Mouse (Mus musculus) skeletal muscle tissue, adult 2 months (tissue): ENCODE measurements around the gene Zfp316.

ENCODE experiments used
- DNase-seq: peaks from one replicate; pipeline ENCODE4 v3.0.0-alpha.2; 2012; ENCODE audit warnings: low read depth, low spot score

Gene Zfp316

DNA sequence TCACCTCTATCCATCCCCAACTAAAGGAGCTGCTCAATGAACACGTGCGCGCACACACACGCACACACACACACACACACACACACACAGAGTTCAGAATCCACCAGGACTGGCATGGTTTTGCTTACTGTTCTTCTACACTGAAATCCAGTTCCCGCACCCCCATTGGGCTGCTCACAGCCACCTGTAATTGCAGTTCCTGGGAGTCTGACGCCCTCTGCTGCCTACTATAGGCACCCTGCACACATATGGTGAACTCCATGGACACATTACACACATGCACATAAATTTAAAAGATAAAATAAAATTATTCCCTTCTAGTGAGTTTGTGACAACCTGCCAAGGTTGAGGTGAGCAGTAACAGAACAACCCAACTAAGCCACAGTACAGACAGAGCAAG, 14.9 kb upstream of the Zfp316 start:
- DNase-seq: no peak

DNA sequence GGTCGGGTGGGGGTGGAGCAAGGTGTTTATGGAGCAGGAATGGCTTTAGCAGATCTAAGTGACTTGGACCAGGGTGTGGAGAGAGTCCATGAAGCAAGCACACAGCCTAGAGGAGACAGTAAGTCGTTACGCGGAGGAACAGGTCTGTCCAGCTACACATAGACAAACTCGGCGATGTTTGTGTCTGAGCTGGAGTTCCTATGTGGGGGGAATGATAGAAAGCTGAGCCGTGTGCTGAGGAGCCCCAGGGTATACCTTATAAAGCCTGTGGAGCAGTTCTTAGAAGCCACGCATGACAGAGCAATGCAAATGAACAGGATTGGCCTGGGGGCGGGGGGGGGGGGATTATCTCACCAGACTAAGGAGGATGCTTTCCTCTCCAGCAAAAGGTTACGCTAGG, 9.4 kb upstream of the Zfp316 start:
- DNase-seq: no peak

DNA sequence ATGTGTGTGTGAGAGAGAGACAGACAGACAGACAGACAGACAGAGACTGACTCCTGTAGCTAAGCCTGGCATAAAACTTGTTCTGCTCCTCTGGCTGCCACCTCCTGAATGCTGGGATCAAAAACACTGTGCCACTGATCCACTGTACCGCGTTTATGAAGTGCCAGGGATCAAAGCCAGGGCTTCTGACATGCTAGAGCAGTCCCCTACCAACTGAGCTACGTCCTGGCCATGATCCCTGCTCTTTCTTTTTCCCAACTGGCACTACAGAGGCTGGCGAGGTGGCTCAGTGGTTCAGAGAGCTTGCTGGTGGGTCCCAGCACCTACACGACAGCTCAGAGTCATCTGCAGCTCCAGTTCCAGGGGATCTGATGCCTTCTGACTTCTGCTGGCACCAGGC, 5.9 kb upstream of the Zfp316 start:
- no peak for DNase-seq

DNA sequence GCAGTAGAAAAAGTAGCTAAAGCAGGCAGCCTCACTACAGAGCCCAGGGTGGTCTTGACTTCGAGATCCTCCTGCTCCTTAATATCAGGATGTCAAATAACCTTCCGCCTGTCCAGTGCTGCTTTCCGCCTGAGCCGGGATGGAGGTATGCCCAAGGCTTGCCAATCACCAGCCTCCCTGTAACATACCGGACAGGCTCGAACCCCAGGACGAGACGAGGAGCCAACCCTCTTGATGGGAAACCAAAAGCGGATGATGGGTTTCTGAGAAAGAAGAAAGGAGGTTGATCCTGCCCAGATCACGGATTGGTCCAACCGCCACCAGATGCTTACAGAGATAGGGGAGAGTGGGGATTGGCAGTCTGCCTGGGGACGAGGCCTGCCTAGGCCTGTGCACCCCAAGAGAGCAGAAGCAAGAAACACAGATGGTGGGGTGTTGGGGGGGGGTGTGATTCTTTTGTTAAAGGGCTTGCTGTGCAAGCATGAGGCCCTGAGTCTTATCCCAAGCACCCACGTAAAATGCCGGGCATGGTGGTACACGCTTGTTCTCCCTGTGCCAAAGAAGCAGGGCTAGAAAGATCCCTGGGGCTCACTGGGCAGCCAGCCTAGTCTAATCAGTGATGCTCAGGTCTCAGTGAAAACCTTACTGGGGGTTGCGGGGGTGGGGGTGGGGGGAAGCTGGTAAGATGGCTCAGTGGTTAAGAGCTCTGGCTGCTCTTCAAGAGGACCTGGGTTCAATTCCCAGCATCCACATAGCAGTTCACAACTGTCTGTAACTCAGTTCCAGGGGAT, 2.9 kb upstream of the Zfp316 start:
- DNase-seq: no peak

DNA sequence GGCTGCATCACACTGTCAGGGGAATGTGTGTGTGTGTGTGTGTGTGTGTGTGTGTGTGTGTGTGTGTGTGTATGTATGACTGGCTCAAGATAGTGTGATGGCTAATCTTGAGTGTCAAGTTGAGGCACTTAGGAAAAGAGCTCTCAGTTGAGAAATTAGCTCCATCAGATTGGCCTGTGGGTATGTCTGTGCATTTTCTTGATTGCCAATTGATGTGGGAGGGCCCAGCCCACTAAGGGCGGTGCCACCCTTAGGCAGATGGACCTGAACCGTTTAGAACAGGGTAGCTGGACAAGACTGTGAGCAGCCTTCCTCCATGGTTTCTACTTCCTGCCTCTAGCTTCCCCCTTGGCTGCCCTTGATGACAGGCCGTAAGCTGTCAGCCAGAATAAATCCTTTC, 2.3 kb upstream of the Zfp316 start:
- no peak for DNase-seq

DNA sequence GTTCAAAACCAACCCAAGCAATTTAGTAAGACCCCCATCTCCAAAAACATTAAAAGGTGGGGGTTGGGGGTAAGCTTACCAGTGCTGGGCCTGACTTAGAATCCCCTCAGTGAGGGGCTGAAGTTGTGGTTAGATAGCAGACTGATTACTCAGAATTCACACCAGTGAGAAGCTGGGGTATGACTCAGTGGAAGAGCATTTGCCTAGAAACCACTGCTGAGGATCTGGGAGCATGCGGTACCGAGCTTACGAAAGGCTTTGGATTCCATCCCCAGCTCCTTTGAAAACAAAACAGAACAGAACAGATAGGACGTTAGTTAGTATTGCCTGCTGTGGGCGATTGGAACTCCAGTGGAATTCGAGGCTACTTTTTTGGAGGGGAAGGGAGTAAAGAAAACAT, 1.8 kb upstream of the Zfp316 start:
- DNase-seq: no peak

DNA sequence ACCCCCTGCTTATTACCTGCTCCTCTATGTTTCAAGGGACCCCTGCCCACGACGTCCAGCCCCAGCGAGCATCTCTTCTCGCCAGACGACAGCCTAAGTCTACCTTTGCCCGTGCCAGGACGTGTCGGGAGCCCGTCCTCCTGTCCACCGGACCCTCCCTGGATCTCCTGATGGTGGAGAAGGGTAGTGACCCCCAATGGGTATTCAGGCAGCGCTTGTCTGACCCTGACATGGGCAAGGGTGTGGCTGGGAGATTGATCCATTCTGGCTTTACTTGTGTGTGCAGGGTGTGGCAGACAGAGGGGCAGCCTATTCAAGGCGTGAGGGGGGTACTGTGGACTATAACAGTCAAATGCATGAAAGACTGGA, 313 bp upstream of the Zfp316 start:
- DNase-seq: no peak

DNA sequence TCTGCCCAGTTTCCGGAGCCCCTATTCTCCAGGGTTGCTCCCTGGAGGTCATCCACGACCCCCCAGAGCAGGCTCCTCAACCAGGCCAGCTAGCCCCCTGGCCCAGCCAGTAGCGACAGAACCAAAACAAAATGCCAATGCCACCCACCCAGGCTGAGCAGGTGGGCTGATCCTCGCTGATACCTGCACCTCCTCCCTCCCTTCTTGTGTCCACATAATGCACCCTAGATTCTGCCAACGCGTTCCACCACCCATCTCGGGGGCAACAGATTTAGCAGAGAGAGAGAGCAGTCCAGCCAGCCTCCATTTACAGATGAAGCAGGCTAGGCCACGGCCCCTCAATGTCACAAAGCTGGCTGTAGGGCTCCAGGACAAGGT, 848 bp downstream of the Zfp316 start:
- DNase-seq: no peak

DNA sequence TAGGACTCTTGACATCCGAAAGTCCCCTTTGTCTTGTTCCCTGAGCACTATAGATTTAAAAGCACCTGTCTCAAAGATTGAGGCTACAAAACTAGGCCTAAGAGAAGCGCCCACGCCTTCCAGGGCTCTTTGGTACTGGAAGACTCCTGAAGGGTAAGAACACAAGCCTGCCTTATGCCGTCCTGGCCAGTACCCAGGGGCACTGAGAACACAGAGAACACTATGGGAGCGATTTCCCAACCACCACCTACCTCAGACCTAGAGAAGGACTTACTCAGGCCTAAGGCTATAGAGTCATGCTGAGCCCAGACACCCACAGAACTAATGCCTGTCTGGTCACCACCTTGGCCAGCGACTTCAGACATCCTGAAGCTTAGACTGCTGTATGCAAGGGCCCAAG, 3.0 kb downstream of the Zfp316 start:
- DNase-seq: no peak

DNA sequence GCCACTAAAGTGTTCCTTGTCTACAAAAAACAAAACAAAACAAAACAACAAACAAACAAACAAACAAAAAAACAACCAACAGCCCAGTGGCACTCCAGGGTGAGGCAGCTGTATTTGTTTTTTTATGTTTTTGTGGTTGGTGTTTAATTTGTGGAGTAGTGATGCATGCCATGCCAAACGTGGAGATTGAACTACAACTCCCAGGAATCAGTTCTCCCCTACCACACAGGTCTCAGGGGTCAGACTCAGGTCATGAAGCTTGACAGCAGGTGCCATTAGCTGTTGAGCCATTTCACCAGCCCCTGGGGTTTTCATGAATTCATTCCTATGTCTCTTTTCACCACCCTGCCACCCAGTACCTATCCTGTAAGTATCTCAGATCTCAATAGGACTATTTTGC, 4.4 kb downstream of the Zfp316 start:
- no peak for DNase-seq

DNA sequence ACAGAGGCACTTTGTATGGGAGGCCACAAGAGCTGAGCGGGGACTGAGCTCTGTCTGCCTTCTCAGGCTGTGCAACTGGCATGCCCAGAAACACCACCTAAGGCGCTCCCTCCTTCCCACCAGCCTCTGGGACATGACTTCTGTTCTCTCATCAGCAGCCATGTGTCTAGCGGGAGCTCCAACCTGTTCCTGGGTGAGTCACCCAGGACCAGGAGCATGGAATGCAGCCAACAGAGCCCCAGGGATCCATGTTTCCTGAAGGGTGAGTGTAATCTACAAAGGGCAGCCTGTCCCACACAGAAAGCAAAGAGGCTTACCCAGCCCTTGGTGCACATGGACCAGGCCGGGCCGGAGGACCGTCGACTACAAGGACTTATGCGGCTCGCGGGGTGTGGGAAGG, 5.1 kb downstream of the Zfp316 start:
- no peak for DNase-seq

DNA sequence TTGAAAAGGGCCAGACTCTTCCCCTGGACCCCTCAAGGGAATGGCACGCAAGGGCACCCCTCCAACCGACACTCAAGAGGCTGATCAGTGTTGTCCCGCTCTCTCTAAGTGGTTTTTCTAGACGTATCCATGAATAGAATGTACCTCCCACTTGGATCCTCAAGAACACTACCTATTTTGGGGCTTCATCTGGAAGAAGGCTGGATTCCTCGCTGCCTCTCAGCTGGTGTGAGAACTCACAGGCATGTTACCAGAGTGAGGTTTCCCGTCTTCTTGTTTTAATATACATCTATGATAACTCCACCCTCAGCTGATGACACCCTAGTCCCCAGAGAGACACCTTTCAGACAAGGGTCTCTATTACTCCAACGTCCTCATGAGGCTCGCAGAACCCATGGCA, 8.2 kb downstream of the Zfp316 start:
- DNase-seq: no peak

DNA sequence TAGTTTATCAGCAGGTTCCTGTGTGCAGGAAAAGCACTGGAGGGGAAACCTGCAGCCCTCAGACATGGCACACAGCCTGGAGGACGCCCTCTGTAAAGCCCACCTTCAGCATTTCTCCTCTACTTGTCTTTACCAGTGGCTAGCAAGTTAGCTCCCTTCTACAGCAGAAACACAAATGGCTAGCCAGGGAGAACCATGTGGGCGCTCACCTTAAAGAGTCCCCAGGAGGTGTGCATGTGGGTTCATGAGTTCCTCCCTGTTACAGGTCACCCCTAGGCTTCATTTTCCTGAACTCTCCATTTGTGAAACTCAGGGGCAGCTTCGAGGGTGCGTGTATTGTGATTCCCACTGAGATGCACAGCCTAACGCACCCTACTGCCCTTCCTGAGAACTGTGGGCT, 14.0 kb downstream of the Zfp316 start:
- no peak for DNase-seq

DNA sequence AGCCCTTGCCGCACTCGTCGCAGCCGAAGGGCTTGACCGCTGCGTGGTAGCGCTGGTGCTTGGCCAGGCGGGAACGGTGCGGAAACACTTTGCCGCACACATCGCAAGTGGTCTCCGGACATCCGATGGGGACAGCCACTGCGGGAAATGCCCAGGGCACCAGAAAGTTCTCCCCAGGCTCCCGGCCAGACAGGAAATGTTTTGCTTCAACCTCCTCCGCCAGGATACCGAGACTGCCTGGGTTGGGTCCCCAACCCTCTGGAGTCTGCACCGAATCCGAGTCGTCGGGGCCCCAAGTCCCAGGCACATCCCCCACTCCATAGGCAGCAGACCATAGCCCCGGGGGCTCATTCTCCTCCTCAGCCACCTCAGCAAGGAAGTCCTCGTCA, 14.7 kb downstream of the Zfp316 start:
- no peak for DNase-seq

DNA sequence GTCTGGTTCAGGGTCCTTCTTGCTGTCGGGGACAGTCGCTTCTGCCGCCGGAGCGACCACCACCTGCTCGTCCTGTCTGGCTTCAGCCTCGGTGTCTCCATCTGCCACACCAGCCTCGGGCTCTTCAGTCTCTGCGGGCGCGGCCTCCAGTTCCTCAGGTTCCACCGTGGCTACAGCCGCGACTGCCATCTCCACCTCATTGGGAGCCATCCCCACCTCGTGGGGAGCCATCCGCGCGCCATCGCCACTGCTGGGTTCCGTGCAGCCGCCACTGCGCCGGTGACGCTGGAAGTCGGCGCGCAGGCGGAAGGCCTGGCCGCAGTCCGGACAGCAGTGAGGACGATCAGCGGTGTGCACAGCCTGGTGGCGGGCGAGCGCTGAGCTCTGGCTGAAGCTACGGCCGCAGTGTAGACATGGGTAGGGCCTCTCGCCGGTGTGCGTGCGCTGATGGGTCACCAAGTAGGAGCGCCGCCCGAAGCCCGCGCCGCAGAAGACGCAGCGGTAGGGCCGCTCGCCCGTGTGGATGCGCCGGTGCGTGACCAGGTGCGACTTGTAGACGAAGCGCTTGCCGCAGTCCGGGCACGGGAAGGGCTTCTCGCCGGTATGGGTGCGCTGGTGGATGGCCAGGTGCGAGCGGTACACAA, 15.2 kb downstream of the Zfp316 start:
- no peak for DNase-seq

DNA sequence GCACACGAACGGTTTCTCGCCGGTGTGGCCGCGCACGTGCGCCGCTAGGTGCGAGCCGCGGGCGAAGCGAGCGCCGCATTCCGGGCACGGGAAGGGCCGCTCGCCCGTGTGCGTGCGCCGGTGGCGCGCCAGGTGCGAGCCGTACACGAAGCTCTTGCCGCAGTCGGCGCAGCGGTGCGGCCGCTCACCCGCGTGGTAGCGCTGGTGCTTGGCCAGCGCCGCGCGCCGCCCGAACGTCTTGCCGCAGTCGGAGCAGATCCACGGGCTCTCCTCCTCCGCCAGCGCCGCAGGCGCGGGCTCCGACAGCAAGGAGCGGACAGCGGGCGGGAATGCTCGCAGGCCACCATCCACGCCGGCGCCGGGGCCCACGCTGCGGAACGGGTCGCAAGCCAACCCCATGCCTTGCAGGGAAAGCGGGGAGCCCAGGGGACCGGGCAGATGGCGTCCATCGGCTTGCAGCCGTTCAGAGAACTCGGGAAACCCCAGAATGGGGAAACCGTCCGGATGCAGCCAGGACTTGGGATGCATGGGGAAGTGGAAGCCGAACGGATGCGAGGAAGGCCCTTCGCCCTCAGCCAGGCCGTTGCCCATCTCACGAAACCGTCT, 15.8 kb downstream of the Zfp316 start:
- DNase-seq: no peak

DNA sequence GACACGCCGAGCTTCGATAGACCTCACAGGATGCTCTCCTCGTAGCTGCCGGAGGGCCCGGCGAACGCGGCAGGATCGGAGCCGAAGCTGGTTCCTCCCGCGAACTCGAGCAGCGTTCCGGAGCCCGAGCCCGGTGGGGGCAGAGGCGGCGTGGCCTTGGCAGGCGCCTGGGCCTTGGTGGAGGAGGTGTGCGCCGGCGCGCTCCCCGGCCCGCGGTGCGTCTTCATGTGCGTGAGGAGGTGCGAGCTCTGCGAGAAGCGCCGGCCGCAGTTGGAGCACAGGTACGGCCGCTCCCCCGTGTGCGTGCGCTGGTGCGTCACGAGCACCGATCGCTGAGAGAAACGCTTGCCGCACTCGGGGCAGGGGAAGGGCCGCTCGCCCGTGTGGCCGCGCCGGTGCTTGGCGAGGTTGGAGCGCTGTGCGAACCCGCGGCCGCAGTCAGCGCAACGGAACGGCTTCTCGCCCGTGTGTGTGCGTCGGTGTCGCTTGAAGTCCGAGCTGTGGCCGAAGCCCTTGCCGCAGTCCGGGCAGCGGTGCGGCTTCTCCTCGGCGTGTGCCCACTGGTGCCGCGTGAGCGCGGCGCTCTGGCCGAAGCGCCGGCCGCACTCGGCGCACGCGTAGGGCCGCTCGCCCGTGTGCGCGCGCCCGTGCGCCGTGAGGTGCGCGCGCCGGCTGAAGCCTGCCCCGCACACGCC, 16.5 kb downstream of the Zfp316 start:
- no peak for DNase-seq

DNA sequence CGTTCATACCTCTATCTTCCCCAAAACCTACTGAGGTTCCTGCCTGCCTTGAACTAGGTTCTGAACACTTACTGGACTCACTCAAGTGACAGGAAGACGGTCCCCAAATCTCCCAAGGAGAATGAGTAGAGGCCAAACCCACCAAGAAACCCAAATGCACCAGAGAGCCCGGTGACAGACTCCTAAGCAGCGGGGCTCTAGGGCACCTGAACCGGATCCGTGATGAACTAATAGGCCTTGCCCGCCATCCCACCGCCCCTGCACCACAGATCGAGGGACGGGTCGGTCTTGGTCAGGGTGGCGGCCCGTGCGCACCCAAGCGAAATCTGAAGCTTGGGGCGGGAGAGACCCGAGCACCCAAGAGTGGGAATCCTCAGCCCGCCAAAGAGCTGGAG, 17.0 kb downstream of the Zfp316 start:
- DNase-seq: no peak

DNA sequence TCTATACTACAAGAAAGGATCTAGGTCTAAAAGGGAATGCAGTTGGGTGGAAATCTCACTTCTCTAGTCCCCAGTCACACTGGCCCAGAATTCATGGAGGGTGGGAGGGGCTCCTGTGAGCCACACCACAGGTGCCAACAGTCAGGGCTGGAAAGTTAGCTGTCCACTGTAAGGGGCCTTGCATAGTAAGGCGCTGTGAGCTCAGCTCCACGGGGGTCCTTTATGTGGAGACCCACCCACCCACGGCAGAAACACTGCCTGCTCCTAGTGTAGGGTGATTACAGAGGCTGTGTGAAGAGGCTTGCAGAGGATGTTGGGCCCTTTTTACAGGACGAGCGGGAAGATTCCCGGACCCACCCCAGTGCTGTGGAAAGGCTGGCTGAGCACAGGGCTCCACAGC, 17.8 kb downstream of the Zfp316 start:
- no peak for DNase-seq

DNA sequence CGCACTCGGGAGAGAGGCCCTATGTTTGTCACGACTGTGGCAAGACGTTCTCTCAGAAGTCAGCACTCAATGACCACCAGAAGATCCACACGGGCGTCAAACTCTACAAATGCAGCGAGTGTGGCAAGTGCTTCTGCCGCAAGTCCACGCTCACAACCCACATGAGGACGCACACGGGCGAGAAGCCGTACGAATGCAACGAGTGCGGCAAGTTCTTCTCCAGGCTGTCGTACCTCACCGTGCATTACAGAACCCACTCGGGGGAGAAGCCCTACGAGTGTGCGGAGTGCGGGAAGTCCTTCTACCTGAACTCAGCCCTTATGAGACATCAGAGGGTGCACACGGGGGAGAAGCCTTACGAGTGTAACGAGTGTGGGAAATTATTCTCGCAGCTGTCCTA, 24.9 kb downstream of the Zfp316 start:
- DNase-seq: no peak

DNA sequence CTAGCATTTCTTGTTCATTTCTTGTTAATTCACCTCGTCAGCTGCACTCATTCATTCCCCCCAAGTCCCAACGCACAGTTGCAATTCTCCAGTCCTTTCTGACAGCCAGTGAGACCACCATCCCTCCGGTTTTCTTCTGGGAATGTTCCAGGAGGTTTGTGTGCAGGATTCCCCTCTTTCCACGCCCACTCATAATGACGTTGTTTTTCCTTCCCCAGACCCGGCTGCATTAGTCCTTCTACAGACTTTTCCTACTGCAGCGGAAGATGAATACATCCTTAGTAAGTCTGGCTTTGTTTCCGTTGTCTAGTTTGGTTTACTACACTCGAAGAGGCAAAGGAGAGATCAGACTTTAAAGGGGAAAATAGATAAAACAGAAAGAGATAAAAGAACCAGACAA, 33.8 kb downstream of the Zfp316 start:
- DNase-seq: no peak

DNA sequence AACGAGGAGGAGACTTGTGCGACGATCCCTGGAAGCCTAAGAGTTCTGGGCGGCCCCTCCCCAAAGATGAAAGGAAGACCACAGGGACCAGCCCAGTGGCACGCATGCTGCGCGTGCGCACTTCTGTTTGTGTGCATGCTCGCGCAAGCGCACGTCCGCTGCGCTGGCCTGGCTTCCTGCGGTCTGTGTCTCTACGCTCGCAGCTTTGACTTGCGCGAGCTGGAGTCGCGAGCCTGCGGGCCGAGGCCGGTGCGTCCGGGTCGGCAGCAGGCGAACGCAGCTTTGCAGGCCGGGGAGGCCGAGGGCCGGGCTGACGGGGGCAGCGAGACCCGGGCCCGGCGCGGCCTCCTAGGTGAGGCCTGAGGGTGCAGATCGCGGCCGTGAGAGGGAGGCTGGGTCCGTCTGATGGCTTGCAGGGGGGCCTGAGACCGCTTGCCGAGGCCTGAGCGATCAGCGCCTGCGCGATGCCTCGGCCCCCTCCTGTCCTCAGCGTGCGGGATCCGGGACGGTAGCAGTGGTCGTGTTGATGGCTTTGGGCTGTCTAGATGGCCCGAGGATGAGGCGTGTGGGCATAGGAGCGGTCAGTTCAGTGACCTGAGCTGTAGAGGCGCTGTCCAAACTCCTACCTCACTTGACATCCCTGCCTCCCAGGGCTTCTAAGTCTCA, 34.7 kb downstream of the Zfp316 start, which contains the start of gene Zfp12:
TSS of gene Zfp12 (plus strand) at position 136 of the 666 bp plus-strand sequence.
- DNase-seq: peak; percentile 98
